Mouse (Mus musculus): ENCODE results near the gene Scp2.

The Scp2 gene

DNA sequence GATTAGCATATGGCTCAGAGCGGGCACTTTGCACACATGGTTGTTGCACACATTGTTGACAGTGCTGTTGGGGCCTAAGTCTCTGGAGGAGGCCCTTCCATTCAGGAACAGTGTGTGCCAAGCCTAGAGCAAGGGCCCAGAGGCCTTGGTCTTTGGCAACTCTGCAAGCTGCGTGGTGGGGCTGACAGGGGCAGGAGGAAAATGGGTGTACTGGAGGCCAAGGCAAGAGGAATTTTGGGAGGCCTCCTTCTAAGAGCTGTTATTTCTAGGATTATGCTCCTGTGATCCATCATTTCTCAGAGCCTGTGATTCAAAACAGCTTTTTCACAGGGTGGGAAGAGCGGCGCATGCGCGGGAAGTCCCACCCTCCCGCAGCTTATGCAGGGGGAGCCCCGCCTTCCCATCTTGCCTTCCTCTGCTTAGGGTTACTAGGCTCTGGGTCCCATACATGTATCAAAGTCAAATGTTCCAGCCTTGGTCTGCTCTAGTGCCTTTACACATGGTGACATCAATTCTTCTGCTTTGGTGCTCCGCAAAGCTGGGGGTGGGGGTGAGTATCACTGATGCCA is 148.3 kb downstream of the Scp2 start:
- DNase-seq (ENCODE audit: low read depth, low spot score): no peak
- no peaks in the 10 kb centered on the region for H3K27me3 ChIP-seq (ENCODE audit: control insufficient read depth, insufficient read depth, low read length, poor library complexity, severe bottlenecking)
- H3K36me3 ChIP-seq (ENCODE audit: control insufficient read depth, insufficient read depth, low read length, poor library complexity, severe bottlenecking): no peaks in the 10 kb centered on the region

DNA sequence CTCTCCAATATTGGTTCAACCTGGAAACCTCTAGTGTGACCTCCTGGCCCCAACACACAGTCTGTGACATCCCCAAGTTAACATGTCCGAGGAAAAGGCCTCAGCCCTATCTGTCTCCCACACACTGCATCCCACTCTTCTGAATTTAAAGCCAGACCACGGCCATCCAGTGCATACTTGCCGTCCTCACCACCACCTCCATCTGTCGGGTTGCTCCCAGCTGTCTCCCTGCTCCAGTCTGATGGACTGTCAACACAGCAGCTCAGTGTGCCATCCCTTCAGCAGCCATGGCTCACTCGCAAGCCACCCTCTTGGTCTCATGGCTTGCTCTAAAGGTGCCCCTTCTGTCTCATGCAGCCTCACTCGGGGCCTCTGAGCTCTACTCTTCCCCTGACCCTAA is 149.1 kb downstream of the Scp2 start:
- DNase-seq (ENCODE audit: low read depth, low spot score): no peak
- Histone ChIP-seq H3K36me3 (ENCODE audit: control insufficient read depth, insufficient read depth, low read length, poor library complexity, severe bottlenecking) (no peaks in the 10 kb centered on the region), H3K27me3 (ENCODE audit: control insufficient read depth, insufficient read depth, low read length, poor library complexity, severe bottlenecking) (no peaks in the 10 kb centered on the region)

GRCm38 (mm10) chr4:107995011-107995410 is 149.8 kb downstream of the Scp2 start:
- Histone ChIP-seq H3K27me3 (ENCODE audit: control insufficient read depth, insufficient read depth, low read length, poor library complexity, severe bottlenecking) (no peaks in the 10 kb centered on the region), H3K36me3 (ENCODE audit: control insufficient read depth, insufficient read depth, low read length, poor library complexity, severe bottlenecking) (no peaks in the 10 kb centered on the region)
- no peak for DNase-seq (ENCODE audit: low read depth, low spot score)
